Mouse (Mus musculus): Measurements from ENCODE around the gene Aaas. TPM values are rescaled to one million over a fixed set of nuclear protein-coding genes. Genes with fewer than 3 reads are reported as not detected.
"Not testable (repeated sequence)": the region's sequence is repeated elsewhere in the genome, so short reads cannot be mapped to it uniquely, and the experiment has no call there.

Gene Aaas
- polyA plus RNA-seq, 1 experiment from 2014 or later, result 128 TPM

GRCm38 (mm10) chr15:102353986-102354385 is 3.4 kb upstream of the Aaas start:
- peaks cover 33% of the 10 kb centered on the region for H3K27me3 ChIP-seq (ENCODE audit: low read depth, poor library complexity, severe bottlenecking)
- H3K36me3 ChIP-seq, result no peaks in the 10 kb centered on the region
- DNase-seq (ENCODE audit: low spot score), result no peak
- H3K4me3 ChIP-seq, result no peak overlapping the region
- H3K27ac ChIP-seq (replicated peaks), result no peak overlapping the region
- H3K4me1 ChIP-seq, result peaks cover 60% of the 10 kb centered on the region
- 80% methylated on average over 2 of the region's 2 CpGs for WGBS
- no peaks in the 10 kb centered on the region for H3K9me3 ChIP-seq (replicated peaks)

- H3K27me3 ChIP-seq (ENCODE audit: low read depth, poor library complexity, severe bottlenecking), result peaks cover 14% of the 10 kb centered on the region
- H3K4me1 ChIP-seq, result peaks cover 42% of the 10 kb centered on the region
- H3K4me3 ChIP-seq, result no peak overlapping the region
- WGBS, result 62% methylated on average over 2 of the region's 2 CpGs
- no peaks in the 10 kb centered on the region for H3K9me3 ChIP-seq (replicated peaks)
- no peak overlapping the region for H3K27ac ChIP-seq (replicated peaks)
- H3K36me3 ChIP-seq, result peaks cover 11% of the 10 kb centered on the region
- no peak for DNase-seq (ENCODE audit: low spot score)
These were observed 1.6 kb upstream of the Aaas start for GRCm38 (mm10) chr15:102352177-102352576.

GRCm38 (mm10) chr15:102350942-102351291 is 346 bp upstream of the Aaas start:
- Histone ChIP-seq H3K9me3 (replicated peaks) (no peaks in the 10 kb centered on the region), H3K27me3 (ENCODE audit: low read depth, poor library complexity, severe bottlenecking) (0 out of 2 replicates have a peak, but pooled peaks cover 2% of the 10 kb centered on the region), H3K36me3 (peaks cover 24% of the 10 kb centered on the region), H3K4me1 (peaks cover 29% of the 10 kb centered on the region), H3K4me3 (peak overlapping the region; percentile 80), H3K27ac (replicated peaks) (peak overlapping the region; percentile 90)
- DNase-seq (ENCODE audit: low spot score), result no peak
- 12% methylated on average over 11 of the region's 11 CpGs for WGBS

- no peak overlapping the region for H3K4me3 ChIP-seq
- H3K27me3 ChIP-seq (ENCODE audit: low read depth, poor library complexity, severe bottlenecking), result no peaks in the 10 kb centered on the region
- 83% methylated on average over 4 of the region's 4 CpGs for WGBS
- H3K9me3 ChIP-seq (replicated peaks), result no peaks in the 10 kb centered on the region
- no peak overlapping the region for H3K27ac ChIP-seq (replicated peaks)
- DNase-seq (ENCODE audit: low spot score), result no peak
- peaks cover 16% of the 10 kb centered on the region for H3K4me1 ChIP-seq
- peaks cover 65% of the 10 kb centered on the region for H3K36me3 ChIP-seq
These were observed 4.1 kb downstream of the Aaas start for GRCm38 (mm10) chr15:102346444-102346843.

- H3K4me1 ChIP-seq, result peaks cover 3% of the 10 kb centered on the region
- DNase-seq (ENCODE audit: low spot score), result no peak
- no peak overlapping the region for H3K4me3 ChIP-seq
- H3K27ac ChIP-seq (replicated peaks), result no peak overlapping the region
- H3K27me3 ChIP-seq (ENCODE audit: low read depth, poor library complexity, severe bottlenecking), result no peaks in the 10 kb centered on the region
- 93% methylated on average over 3 of the region's 3 CpGs for WGBS
- no peaks in the 10 kb centered on the region for H3K9me3 ChIP-seq (replicated peaks)
- H3K36me3 ChIP-seq, result peaks cover 76% of the 10 kb centered on the region
These were observed 6.1 kb downstream of the Aaas start for GRCm38 (mm10) chr15:102344490-102344889.

- 12% methylated on average over 1 of the region's 1 CpGs for WGBS
- Histone ChIP-seq H3K27me3 (ENCODE audit: low read depth, poor library complexity, severe bottlenecking) (no peaks in the 10 kb centered on the region), H3K27ac (replicated peaks) (no peak overlapping the region), H3K36me3 (peaks cover 88% of the 10 kb centered on the region), H3K4me1 (no peaks in the 10 kb centered on the region), H3K9me3 (replicated peaks) (no peaks in the 10 kb centered on the region), H3K4me3 (no peak overlapping the region)
- DNase-seq (ENCODE audit: low spot score), result no peak
These were observed 9.0 kb downstream of the Aaas start for GRCm38 (mm10) chr15:102341580-102341979.

- Histone ChIP-seq H3K36me3 (peaks cover 88% of the 10 kb centered on the region), H3K27ac (replicated peaks) (no peak overlapping the region), H3K4me3 (no peak overlapping the region), H3K4me1 (no peaks in the 10 kb centered on the region), H3K27me3 (ENCODE audit: low read depth, poor library complexity, severe bottlenecking) (no peaks in the 10 kb centered on the region), H3K9me3 (replicated peaks) (no peaks in the 10 kb centered on the region)
- no peak for DNase-seq (ENCODE audit: low spot score)
- 73% methylated on average over 5 of the region's 5 CpGs for WGBS
These were observed 11.0 kb downstream of the Aaas start for GRCm38 (mm10) chr15:102339612-102340011.

GRCm38 (mm10) chr15:102336946-102337345 is 13.6 kb downstream of the Aaas start:
- Histone ChIP-seq H3K9me3 (replicated peaks) (no peaks in the 10 kb centered on the region), H3K4me3 (no peak overlapping the region), H3K36me3 (peaks cover 90% of the 10 kb centered on the region), H3K27ac (replicated peaks) (no peak overlapping the region), H3K27me3 (ENCODE audit: low read depth, poor library complexity, severe bottlenecking) (no peaks in the 10 kb centered on the region), H3K4me1 (peaks cover 15% of the 10 kb centered on the region)
- WGBS, result 91% methylated on average over 4 of the region's 4 CpGs
- DNase-seq (ENCODE audit: low spot score), result no peak

GRCm38 (mm10) chr15:102335925-102336324 is 14.6 kb downstream of the Aaas start:
- H3K4me3 ChIP-seq; H3K9me3 ChIP-seq (replicated peaks); H3K27ac ChIP-seq (replicated peaks); H3K27me3 ChIP-seq (ENCODE audit: low read depth, poor library complexity, severe bottlenecking): not testable (repeated sequence)
- H3K4me1 ChIP-seq, result peaks cover 23% of the 10 kb centered on the region
- H3K36me3 ChIP-seq, result peaks cover 90% of the 10 kb centered on the region
- 93% methylated on average over 5 of the region's 5 CpGs for WGBS
- DNase-seq (ENCODE audit: low spot score), result peak; percentile 37

GRCm38 (mm10) chr15:102335254-102335653 is 15.3 kb downstream of the Aaas start:
- H3K4me3 ChIP-seq, result no peak overlapping the region
- peaks cover 23% of the 10 kb centered on the region for H3K4me1 ChIP-seq
- no peak for DNase-seq (ENCODE audit: low spot score)
- 92% methylated on average over 8 of the region's 8 CpGs for WGBS
- H3K9me3 ChIP-seq (replicated peaks), result no peaks in the 10 kb centered on the region
- H3K27me3 ChIP-seq (ENCODE audit: low read depth, poor library complexity, severe bottlenecking), result no peaks in the 10 kb centered on the region
- no peak overlapping the region for H3K27ac ChIP-seq (replicated peaks)
- peaks cover 92% of the 10 kb centered on the region for H3K36me3 ChIP-seq

- WGBS, result under 1% methylated on average over 30 of the region's 30 CpGs
- H3K27me3 ChIP-seq (ENCODE audit: low read depth, poor library complexity, severe bottlenecking), result no peaks in the 10 kb centered on the region
- peak within 1 kb of the TSS; percentile 86 for H3K27ac ChIP-seq (replicated peaks)
- peak within 1 kb of the TSS; percentile 91 for H3K4me3 ChIP-seq
- peak; percentile 87 for DNase-seq (ENCODE audit: low spot score)
- peaks cover 82% of the 10 kb centered on the region for H3K36me3 ChIP-seq
- peaks cover 32% of the 10 kb centered on the region for H3K4me1 ChIP-seq
- no peaks in the 10 kb centered on the region for H3K9me3 ChIP-seq (replicated peaks)
These were observed 19.0 kb downstream of the Aaas start, which contains the start of gene Myg1 for GRCm38 (mm10) chr15:102331610-102332015. Gene Myg1, plus strand, starts transcription at chr15:102331709.

- Histone ChIP-seq H3K4me1 (peaks cover 23% of the 10 kb centered on the region), H3K4me3 (peak overlapping the region; percentile 85), H3K36me3 (peaks cover 63% of the 10 kb centered on the region), H3K27me3 (ENCODE audit: low read depth, poor library complexity, severe bottlenecking) (no peaks in the 10 kb centered on the region), H3K27ac (replicated peaks) (0 out of 2 replicates have a peak overlapping the region, but pooled peaks have one; percentile 89), H3K9me3 (replicated peaks) (no peaks in the 10 kb centered on the region)
- DNase-seq (ENCODE audit: low spot score), result no peak
- 78% methylated on average over 8 of the region's 8 CpGs for WGBS
These were observed 23.7 kb downstream of the Aaas start for GRCm38 (mm10) chr15:102326892-102327291.

GRCm38 (mm10) chr15:102326022-102326576 is 24.5 kb downstream of the Aaas start, which contains the start of gene Pfdn5:
Gene Pfdn5, plus strand, starts transcription at chr15:102326116.
- Histone ChIP-seq H3K36me3 (peaks cover 69% of the 10 kb centered on the region), H3K4me1 (peaks cover 16% of the 10 kb centered on the region), H3K9me3 (replicated peaks) (no peaks in the 10 kb centered on the region), H3K27ac (replicated peaks) (peak within 1 kb of the TSS; percentile 89), H3K4me3 (peak within 1 kb of the TSS; percentile 85), H3K27me3 (ENCODE audit: low read depth, poor library complexity, severe bottlenecking) (no peaks in the 10 kb centered on the region)
- peak; percentile 82 for DNase-seq (ENCODE audit: low spot score)
- WGBS, result under 1% methylated on average over 40 of the region's 40 CpGs
